Mouse (Mus musculus) heart, adult 9 months (tissue): ENCODE data around the gene Fam160b1.
A peak's percentile ranks its signal among the peaks of the same experiment; 100 is the strongest.

Experiments
- DNase-seq, 2 experiments: peaks; one replicate each; pipeline ENCODE4 v3.0.0; 2022; ENCODE audit warnings: low spot score in 2 of 2

Fam160b1 gene

DNA sequence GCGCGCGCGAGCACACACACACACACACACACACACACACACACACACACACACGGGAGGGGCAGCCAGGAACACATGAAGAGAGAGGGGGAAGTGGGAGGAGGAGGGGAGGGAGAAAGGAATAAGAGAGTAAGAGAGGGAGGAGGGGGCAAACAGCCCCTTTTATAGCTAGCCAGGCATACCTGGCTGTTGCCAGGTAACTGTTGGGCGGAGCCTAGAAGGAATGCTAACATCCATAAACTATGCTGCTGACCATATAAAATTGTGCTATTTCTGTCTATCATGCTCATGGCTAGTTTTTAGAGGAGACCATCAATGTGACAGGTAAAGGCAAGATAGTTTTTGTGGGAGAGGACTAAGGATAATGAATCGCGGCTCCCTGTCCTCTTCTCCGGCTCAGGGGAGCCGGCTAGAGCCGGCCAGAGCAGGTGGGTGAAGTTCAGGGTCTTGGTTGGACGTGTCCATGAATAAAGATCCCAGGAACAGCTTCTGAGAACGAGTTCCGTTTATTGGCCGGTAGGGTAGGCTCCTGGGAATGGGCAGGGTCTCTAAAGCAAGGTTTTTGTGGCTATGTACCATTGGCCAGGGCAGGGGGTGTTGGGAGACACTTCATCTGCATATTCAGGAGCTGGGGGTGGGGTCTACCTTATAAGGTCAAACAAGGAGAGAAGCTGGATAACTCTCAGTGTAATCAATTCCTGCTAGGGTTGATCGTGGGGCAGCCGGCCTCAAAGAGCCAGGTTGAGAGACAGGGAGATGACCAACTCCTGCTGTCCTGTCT lies 57.5 kb downstream of the Fam160b1 start:
- no peak for DNase-seq

DNA sequence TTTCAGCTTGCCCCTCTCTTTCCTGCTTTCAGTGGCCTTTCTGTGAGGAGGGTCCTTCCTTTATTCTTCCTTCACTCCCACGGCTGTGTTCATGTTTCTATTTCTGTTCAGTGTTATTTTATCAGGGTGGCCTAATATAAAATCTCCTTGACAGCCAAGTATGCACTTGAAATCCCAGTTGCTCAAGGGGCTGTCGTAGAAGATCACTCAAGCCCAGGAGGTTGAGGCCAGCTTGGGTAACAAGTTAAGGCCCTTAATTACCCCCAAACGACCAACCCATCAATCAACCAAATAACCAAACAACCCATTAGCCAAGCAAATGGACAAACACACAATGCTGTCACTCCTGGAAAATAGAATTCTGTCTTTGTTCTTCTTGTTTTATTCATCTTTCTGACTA lies 62.9 kb downstream of the Fam160b1 start:
- no peak for DNase-seq

DNA sequence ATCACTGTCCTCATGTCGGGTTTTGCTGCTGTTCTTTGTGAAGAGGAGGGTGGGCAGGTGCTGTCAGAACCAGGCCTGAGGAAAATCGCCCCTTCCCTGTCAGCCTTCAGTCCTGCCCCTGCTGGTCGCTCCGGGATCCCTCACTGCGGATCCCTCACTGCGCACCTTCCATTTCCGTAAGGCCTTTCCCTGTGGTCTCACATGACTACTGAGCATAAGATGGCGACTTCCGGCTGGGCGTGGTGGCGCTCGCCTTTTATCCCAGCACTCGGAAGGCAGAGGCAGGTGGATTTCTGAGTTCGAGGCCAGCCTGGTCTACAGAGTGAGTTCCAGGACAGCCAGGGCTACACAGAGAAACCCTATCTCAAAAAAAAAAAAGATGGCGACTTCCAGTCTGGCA lies 64.8 kb downstream of the Fam160b1 start:
- no peak for DNase-seq

DNA sequence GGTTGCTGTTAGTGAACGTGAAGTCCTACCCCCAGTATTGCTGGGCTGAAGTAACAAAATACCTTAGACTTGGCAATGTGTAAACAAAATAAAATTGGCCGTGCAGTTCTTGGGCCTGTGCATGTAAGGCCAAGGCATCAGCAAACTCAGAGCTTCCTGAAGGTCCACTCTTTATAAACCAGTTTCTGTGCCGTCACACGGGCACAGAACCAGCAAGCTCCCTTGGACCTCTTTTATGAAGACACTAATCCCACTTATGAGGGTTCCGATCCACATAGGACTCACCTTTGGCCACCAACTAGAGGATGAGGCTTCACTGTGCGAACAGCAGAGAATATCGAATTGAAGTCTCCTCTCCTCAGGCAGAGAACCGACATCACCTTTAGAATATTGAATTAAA lies 66.4 kb downstream of the Fam160b1 start:
- DNase-seq, result no peak

DNA sequence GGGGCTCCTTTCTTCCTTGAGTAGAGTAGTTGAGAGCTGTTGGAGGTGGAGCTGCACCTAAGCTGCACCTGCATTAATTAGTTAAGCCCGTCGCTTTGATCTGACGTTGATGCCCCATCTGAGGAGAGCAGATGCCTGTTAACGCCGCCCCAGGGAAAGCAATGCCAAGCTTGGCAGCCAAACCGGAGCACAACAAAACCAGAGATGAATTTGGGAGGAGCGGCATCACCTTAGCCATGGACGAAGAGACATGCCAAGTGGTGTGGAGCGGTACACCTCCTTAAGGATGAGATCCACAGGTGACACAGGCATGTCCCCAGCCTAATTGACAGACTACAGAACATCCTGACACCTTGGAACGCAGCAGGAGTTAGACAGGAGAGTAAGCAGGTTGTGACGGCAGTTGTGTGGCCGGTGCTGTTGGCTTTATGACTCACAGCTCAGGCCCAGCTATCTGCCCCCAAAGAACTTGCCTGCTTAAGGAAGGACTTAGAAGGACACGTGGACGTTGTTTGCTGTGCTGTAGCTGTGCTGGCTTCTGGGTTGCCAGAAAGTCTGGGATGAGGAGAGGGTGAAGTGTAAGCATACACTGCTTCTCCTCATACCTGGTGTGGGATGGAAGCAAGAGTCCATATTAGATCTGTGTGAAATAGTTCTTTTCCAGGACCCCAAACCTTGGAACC lies 67.4 kb downstream of the Fam160b1 start:
- DNase-seq, result no peak

DNA sequence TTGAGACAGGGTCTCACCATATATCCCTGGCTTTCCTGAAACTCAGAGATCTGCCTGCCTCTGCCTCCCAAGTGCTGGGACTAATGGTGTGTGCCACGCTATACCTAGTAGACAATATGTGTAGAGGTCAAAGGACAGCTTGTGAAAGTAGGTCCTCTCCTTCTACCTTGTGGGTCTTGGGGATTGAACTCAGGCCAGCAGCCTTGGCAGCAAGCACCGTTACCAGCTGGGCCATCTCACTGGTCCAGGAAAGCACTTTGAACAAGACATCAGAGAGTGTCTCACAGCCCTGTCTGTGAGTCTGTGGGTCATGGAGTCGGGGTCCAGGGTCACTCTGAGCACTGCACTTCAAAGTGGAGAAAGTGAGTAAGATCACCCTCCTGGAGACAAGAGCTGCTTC lies 68.2 kb downstream of the Fam160b1 start:
- DNase-seq, result no peak

DNA sequence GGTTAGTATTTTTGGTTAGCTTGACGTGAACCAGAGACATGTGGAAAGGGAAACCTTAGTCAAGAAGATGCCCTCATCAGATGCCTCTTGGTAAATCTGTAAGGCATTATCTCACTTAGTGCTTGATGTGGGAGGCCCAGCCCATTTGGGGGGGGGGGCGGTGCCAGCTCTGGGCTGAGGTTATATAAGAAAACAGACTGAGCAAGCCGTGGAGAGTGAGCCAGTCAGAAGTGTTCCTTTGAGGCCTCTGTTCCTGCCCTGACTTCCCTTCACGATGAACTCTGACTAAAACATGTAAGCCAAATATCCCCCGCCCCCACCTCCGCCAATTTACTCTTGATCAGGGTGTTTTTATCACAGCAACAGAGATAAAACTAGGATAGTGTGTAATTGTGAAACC lies 69.4 kb downstream of the Fam160b1 start:
- no peak for DNase-seq

DNA sequence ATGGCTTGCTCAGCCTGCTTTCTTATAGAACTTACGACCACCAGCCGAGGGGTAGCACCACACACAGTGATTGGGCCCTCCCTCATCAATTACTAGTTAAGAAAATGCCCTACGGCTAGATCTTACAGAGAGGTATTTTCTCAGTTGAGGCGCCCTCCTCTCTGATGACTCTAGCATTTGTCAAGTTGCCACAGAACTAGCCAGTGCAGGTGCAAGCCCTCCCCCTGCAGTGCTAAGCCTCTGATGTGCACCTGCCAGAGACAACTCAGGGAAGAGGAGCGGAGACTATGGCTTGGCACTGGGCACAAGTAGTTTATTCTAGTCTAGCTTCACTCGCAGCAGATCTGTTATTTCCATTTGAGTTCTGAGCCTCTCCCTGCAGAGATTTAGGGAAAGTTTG lies 71.0 kb downstream of the Fam160b1 start:
- no peak for DNase-seq

DNA sequence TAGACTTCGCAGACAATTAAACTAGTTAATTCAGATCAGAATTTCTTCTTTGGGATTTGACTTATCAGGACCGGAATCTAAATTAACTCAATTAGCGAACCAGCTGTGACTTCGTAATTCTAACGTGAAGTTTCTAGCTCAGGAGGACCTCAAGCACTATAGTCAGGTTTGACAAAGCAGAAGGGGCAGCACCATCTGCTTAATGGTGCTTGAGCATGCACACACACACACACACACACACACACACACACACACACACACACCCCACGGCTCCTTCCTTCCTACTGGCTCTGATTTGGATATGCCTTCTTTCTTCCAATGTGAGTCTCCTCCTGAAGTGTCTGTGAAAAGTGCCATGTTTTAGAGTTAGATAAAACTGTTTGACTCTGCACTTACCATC lies 73.5 kb downstream of the Fam160b1 start:
- DNase-seq, result no peak

DNA sequence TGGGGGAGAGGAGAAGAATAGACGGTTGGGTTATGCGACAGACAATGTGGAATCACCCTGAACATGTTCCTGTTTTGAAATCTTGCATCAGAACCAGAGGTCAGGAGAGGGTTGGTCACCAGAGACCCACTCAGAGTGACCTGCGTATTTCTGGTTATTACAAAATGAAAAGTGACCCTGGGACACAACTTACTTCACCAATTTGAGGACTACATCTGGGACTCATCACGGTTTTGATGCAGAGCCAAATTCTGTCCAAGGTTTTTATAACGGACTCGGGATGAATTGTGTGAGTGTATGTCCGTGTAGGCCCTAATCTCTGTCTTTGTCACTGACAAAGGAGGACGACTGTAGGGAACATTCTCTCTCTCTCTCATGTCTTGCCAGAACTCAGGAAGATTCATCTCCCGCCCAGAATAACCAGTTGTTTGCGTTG lies 76.1 kb downstream of the Fam160b1 start:
- peak in 1 of 2 experiments; percentile 24 for DNase-seq

DNA sequence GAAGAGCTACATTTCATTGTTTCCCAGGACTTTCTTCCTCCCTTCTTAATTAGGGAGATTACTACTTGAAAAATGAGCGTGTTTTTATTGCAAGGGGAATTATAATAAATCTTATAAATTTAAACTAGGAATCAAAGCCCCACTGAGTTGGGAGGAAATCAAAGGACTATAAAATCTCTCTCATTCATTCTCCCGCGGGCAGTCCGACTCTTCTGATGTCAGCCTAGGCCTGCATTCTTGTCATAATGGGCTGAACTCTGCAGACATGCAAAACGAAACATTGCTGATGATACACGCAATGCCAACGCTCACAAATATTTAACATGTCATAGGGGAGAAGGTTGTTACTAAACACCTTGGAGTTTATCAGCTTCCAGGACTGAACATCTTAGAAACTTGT lies 76.6 kb downstream of the Fam160b1 start:
- DNase-seq, result no peak
